Mouse (Mus musculus) liver, embryonic 14.5 days (tissue): ENCODE measurements around the gene Gm5798. TPM values are rescaled to one million over a fixed set of nuclear protein-coding genes. Genes with fewer than 3 reads are reported as not detected.
"Not testable (repeated sequence)": the region's sequence is repeated elsewhere in the genome, so short reads cannot be mapped to it uniquely, and the experiment has no call there.

ENCODE experiments used
- ATAC-seq: fragments of 200-750 bp; cut with Nextera tagmentation; 2 replicates; pipeline ENCODE4 v1.8.0; 2017; ENCODE audit warnings: moderate number of reproducible peaks, mild to moderate bottlenecking, moderate library complexity; ENCODE audit not compliant: insufficient read depth
- DNase-seq, 3 experiments: peaks; one replicate each; pipeline ENCODE4 v3.0.0-alpha.2; 2012 to 2013; ENCODE audit warnings: low read depth in 3 of 3, low spot score in 3 of 3
- H3K27ac ChIP-seq: fragments of 300-500 bp; sonication (generic); 2 replicates; pipeline ENCODE4 v1.5.1; 2014; ENCODE audit warnings: moderate library complexity, mild to moderate bottlenecking, control low read depth, inconsistent platforms
- H3K27me3 ChIP-seq: fragments of 300-500 bp; sonication (generic); 2 replicates; pipeline ENCODE4 v1.6.1; 2014; ENCODE audit warnings: mild to moderate bottlenecking, low read length, moderate library complexity; ENCODE audit not compliant: control insufficient read depth, insufficient read depth
- H3K36me3 ChIP-seq: fragments of 300-500 bp; sonication (generic); replicated peaks from 2 replicates; pipeline ENCODE4 v1.6.1; 2014; ENCODE audit warnings: low read depth; ENCODE audit not compliant: control insufficient read depth, insufficient read depth
- H3K4me1 ChIP-seq, 2 experiments: fragments of 200-500 bp in 1 of 2; fragments of 300-500 bp in 1 of 2; sonication (generic) in 1 of 2; replicated peaks; 2 replicates each; pipeline ENCODE4 v1.6.1; 2012 to 2014; ENCODE audit warnings: antibody characterized with exemption in 1 of 2, inconsistent platforms in 1 of 2, low read length in 1 of 2; ENCODE audit not compliant: control insufficient read depth in 2 of 2, insufficient read depth in 2 of 2
- H3K4me2 ChIP-seq: fragments of 300-500 bp; sonication (generic); 2 replicates; pipeline ENCODE4 v1.6.1; 2014; ENCODE audit warnings: low read depth, mild to moderate bottlenecking, control low read depth, moderate library complexity
- H3K4me3 ChIP-seq, 2 experiments: fragments of 200-500 bp in 1 of 2; fragments of 300-500 bp in 1 of 2; sonication (generic) in 1 of 2; 2 replicates each; pipeline ENCODE4 v1.5.1; 2012 to 2014; ENCODE audit warnings: low read depth in 2 of 2, low read length in 2 of 2, mild to moderate bottlenecking in 2 of 2, control low read depth in 1 of 2, inconsistent platforms in 1 of 2, moderate library complexity in 1 of 2; ENCODE audit not compliant: insufficient read depth in 1 of 2
- H3K9ac ChIP-seq: fragments of 300-500 bp; sonication (generic); replicated peaks from 2 replicates; pipeline ENCODE4 v1.6.1; 2014; ENCODE audit warnings: mild to moderate bottlenecking, control low read depth, moderate library complexity
- H3K9me3 ChIP-seq: fragments of 300-500 bp; sonication (generic); 2 replicates; pipeline ENCODE4 v1.6.1; 2016; ENCODE audit warnings: low read length, mixed read lengths; ENCODE audit not compliant: control insufficient read depth
- WGBS: fragments of 180-500 bp; shearing (Covaris S2); extraction: QIAGEN DNeasy Blood & Tissue Kit; methylation state at CpG from one replicate; pipeline ENCODE4 v1.1.7; 2014; ENCODE audit not compliant: insufficient replicate concordance; 5-methylcytosine and 5-hydroxymethylcytosine counted together
- polyA plus RNA-seq, 2 experiments: library from polyadenylated mRNA; depleted of rRNA in 1 of 2; stranded (reverse) in 1 of 2; unstranded in 1 of 2; fragments of >200 nt; fragmentation: Nextera tagmentation in 1 of 2; extraction: Ambion mirVana in 1 of 2; gene quantifications; 2 replicates each; pipeline versions ENCODE4 v1.2.1 to v1.2.3; 2012 to 2014

Gm5798 gene
- not detected in 2 replicates for polyA plus RNA-seq (2012; rRNA removed)
- polyA plus RNA-seq (2014; fragmentation: Nextera tagmentation; extraction: Ambion mirVana): not detected in 2 replicates

GRCm38 (mm10) chr14:41348309-41348708 is at the start of gene Gm5798:
Gm5798 (plus strand) TSS chr14:41348609.
- not testable (repeated sequence) for H3K4me3 ChIP-seq, H3K27ac ChIP-seq, H3K4me1 ChIP-seq, DNase-seq, H3K4me2 ChIP-seq, H3K27me3 ChIP-seq, H3K9me3 ChIP-seq, H3K9ac ChIP-seq, ATAC-seq, H3K36me3 ChIP-seq
- WGBS: 37% methylated on average over 2 of the region's 2 CpGs

- no CpG with 5 or more reads among the region's 3 CpGs for WGBS
- H3K36me3 ChIP-seq, H3K4me1 ChIP-seq, H3K9ac ChIP-seq, H3K9me3 ChIP-seq, H3K4me3 ChIP-seq, DNase-seq, H3K27me3 ChIP-seq, ATAC-seq, H3K4me2 ChIP-seq, H3K27ac ChIP-seq: not testable (repeated sequence)
Measured at GRCm38 (mm10) chr14:41386279-41386678, 37.9 kb downstream of the Gm5798 start, which contains the start of gene Gm7945. Gm7945 (minus strand) TSS chr14:41386379.

Other genes starting within 250 kb of the Gm5798 start
- 7.7 and 8.3 TPM in 2 replicates for gene Mat1a, start 243.6 kb upstream of the Gm5798 start, polyA plus RNA-seq (2012; rRNA removed)
- gene Mat1a, start 243.6 kb upstream of the Gm5798 start, polyA plus RNA-seq (2014; fragmentation: Nextera tagmentation; extraction: Ambion mirVana): 20.4 and 25.0 TPM in 2 replicates
- 0.01 and 0.10 TPM in 2 replicates for gene Sftpa1, start 216.8 kb upstream of the Gm5798 start, polyA plus RNA-seq (2012; rRNA removed)
- 0.19 and 0.33 TPM in 2 replicates for gene Sftpa1, start 216.8 kb upstream of the Gm5798 start, polyA plus RNA-seq (2014; fragmentation: Nextera tagmentation; extraction: Ambion mirVana)
- gene Mbl1, start 197.2 kb upstream of the Gm5798 start, polyA plus RNA-seq (2012; rRNA removed): 5.5 and 9.6 TPM in 2 replicates
- 26.0 and 27.5 TPM in 2 replicates for gene Mbl1, start 197.2 kb upstream of the Gm5798 start, polyA plus RNA-seq (2014; fragmentation: Nextera tagmentation; extraction: Ambion mirVana)
- not detected in 2 replicates for gene Sftpd, start 163.5 kb upstream of the Gm5798 start, polyA plus RNA-seq (2012; rRNA removed)
- gene Sftpd, start 163.5 kb upstream of the Gm5798 start, polyA plus RNA-seq (2014; fragmentation: Nextera tagmentation; extraction: Ambion mirVana): 0.27 TPM in 1 of 2 replicates, not detected in the other
- not detected in 2 replicates for gene Gm2832, start 69.8 kb upstream of the Gm5798 start, polyA plus RNA-seq (2012; rRNA removed)
- gene Gm2832, start 69.8 kb upstream of the Gm5798 start, polyA plus RNA-seq (2014; fragmentation: Nextera tagmentation; extraction: Ambion mirVana): not detected in 2 replicates
- not detected in 2 replicates for gene Gm7945, start 37.8 kb downstream of the Gm5798 start, polyA plus RNA-seq (2012; rRNA removed)
- gene Gm7945, start 37.8 kb downstream of the Gm5798 start, polyA plus RNA-seq (2014; fragmentation: Nextera tagmentation; extraction: Ambion mirVana): not detected in 2 replicates
- not detected in 2 replicates for gene Gm6482, start 59.7 kb downstream of the Gm5798 start, polyA plus RNA-seq (2012; rRNA removed)
- not detected in 2 replicates for gene Gm6482, start 59.7 kb downstream of the Gm5798 start, polyA plus RNA-seq (2014; fragmentation: Nextera tagmentation; extraction: Ambion mirVana)
- gene Gm7954, start 104.9 kb downstream of the Gm5798 start, polyA plus RNA-seq (2012; rRNA removed): not detected in 2 replicates
- gene Gm7954, start 104.9 kb downstream of the Gm5798 start, polyA plus RNA-seq (2014; fragmentation: Nextera tagmentation; extraction: Ambion mirVana): not detected in 2 replicates
- not detected in 2 replicates for gene Gm3486, start 140.9 kb downstream of the Gm5798 start, polyA plus RNA-seq (2012; rRNA removed)
- not detected in 2 replicates for gene Gm3486, start 140.9 kb downstream of the Gm5798 start, polyA plus RNA-seq (2014; fragmentation: Nextera tagmentation; extraction: Ambion mirVana)
- not detected in 2 replicates for gene Gm7970, start 207.0 kb downstream of the Gm5798 start, polyA plus RNA-seq (2012; rRNA removed)
- not detected in 2 replicates for gene Gm7970, start 207.0 kb downstream of the Gm5798 start, polyA plus RNA-seq (2014; fragmentation: Nextera tagmentation; extraction: Ambion mirVana)
- gene 1700049E17Rik2, start 224.6 kb downstream of the Gm5798 start, polyA plus RNA-seq (2012; rRNA removed): not detected in 2 replicates
- gene 1700049E17Rik2, start 224.6 kb downstream of the Gm5798 start, polyA plus RNA-seq (2014; fragmentation: Nextera tagmentation; extraction: Ambion mirVana): not detected in 2 replicates